Mouse (Mus musculus): ENCODE data around the gene Cnot8. TPM values are rescaled to one million over a fixed set of nuclear protein-coding genes. Genes with fewer than 3 reads are reported as not detected.

Cnot8 gene
- polyA plus RNA-seq, 1 experiment = 34.5 TPM

- peaks cover 2% of the 10 kb centered on the region for H3K4me1 ChIP-seq (ENCODE audit: control insufficient read depth, insufficient read depth, low read length)
- no peak overlapping the region for H3K27ac ChIP-seq (ENCODE audit: control insufficient read depth, insufficient read depth, low read depth, low read length, poor library complexity)
- no peak for TF ChIP-seq POLR2A (IDR thresholded peaks at IDR 0.05; ENCODE audit: borderline replicate concordance, control insufficient read depth, low read depth, low read length)
- no peak for TF ChIP-seq CTCF (IDR thresholded peaks at IDR 0.05; ENCODE audit: control insufficient read depth, insufficient read depth, low read length)
- no peak overlapping the region for H3K4me3 ChIP-seq (replicated peaks; ENCODE audit: control insufficient read depth, low read depth, low read length)
- whole genome bisulfite sequencing = 60% methylated on average over 5 of the region's 5 CpGs
These were observed 42.3 kb downstream of the Cnot8 start for GRCm38 (mm10) chr11:58146241-58146640.

GRCm38 (mm10) chr11:58155458-58155857 is 51.5 kb downstream of the Cnot8 start:
- Histone ChIP-seq H3K4me3 (replicated peaks; ENCODE audit: control insufficient read depth, low read depth, low read length) (no peak overlapping the region), H3K27ac (ENCODE audit: control insufficient read depth, insufficient read depth, low read depth, low read length, poor library complexity) (no peak overlapping the region), H3K4me1 (ENCODE audit: control insufficient read depth, insufficient read depth, low read length) (no peaks in the 10 kb centered on the region)
- 92% methylated on average over 9 of the region's 9 CpGs for WGBS
- TF ChIP-seq CTCF (IDR thresholded peaks at IDR 0.05; ENCODE audit: control insufficient read depth, insufficient read depth, low read length) (no peak), POLR2A (IDR thresholded peaks at IDR 0.05; ENCODE audit: borderline replicate concordance, control insufficient read depth, low read depth, low read length) (no peak)

- WGBS = 59% methylated on average over 3 of the region's 3 CpGs
These were observed 52.9 kb downstream of the Cnot8 start for GRCm38 (mm10) chr11:58156871-58157270.

GRCm38 (mm10) chr11:58165072-58165471 is 61.1 kb downstream of the Cnot8 start:
- no peak overlapping the region for H3K27ac ChIP-seq (ENCODE audit: control insufficient read depth, insufficient read depth, low read depth, low read length, poor library complexity)
- no peaks in the 10 kb centered on the region for H3K4me1 ChIP-seq (ENCODE audit: control insufficient read depth, insufficient read depth, low read length)
- 93% methylated on average over 2 of the region's 2 CpGs for WGBS
- H3K4me3 ChIP-seq (replicated peaks; ENCODE audit: control insufficient read depth, low read depth, low read length) = no peak overlapping the region
- TF ChIP-seq POLR2A (IDR thresholded peaks at IDR 0.05; ENCODE audit: borderline replicate concordance, control insufficient read depth, low read depth, low read length) (no peak), CTCF (IDR thresholded peaks at IDR 0.05; ENCODE audit: control insufficient read depth, insufficient read depth, low read length) (peak; percentile 38; the same call in 1 of the 2 replicates)

More at GRCm38 (mm10) chr11:58156871-58157270, 52.9 kb downstream of the Cnot8 start:
- Histone ChIP-seq H3K4me1 (ENCODE audit: control insufficient read depth, insufficient read depth, low read length) (no peaks in the 10 kb centered on the region), H3K4me3 (replicated peaks; ENCODE audit: control insufficient read depth, low read depth, low read length) (no peak overlapping the region), H3K27ac (ENCODE audit: control insufficient read depth, insufficient read depth, low read depth, low read length, poor library complexity) (no peak overlapping the region)
- TF ChIP-seq CTCF (IDR thresholded peaks at IDR 0.05; ENCODE audit: control insufficient read depth, insufficient read depth, low read length) (no peak), POLR2A (IDR thresholded peaks at IDR 0.05; ENCODE audit: borderline replicate concordance, control insufficient read depth, low read depth, low read length) (no peak)

GRCm38 (mm10) chr11:58167822-58168166 is 63.8 kb downstream of the Cnot8 start:
- Histone ChIP-seq H3K4me1 (ENCODE audit: control insufficient read depth, insufficient read depth, low read length) (peaks cover 1% of the 10 kb centered on the region), H3K4me3 (replicated peaks; ENCODE audit: control insufficient read depth, low read depth, low read length) (peak overlapping the region; percentile 86), H3K27ac (ENCODE audit: control insufficient read depth, insufficient read depth, low read depth, low read length, poor library complexity) (peak overlapping the region; percentile 73; the same call in 1 of the 2 replicates)
- WGBS = under 1% methylated on average over 8 of the region's 8 CpGs
- TF ChIP-seq CTCF (IDR thresholded peaks at IDR 0.05; ENCODE audit: control insufficient read depth, insufficient read depth, low read length) = no peak
- TF ChIP-seq POLR2A (IDR thresholded peaks at IDR 0.05; ENCODE audit: borderline replicate concordance, control insufficient read depth, low read depth, low read length) = no peak

Other genes with a start within 250 kb of the Cnot8 start
- gene Larp1, start 95.1 kb upstream of the Cnot8 start, polyA plus RNA-seq (2011; ENCODE audit: insufficient read depth, insufficient read length, low replicate concordance, missing spikeins) = 17.0 and 28.2 TPM in 2 replicates
- gene Gm12248, start 11.0 kb upstream of the Cnot8 start, polyA plus RNA-seq (2011; ENCODE audit: insufficient read depth, insufficient read length, low replicate concordance, missing spikeins) = not detected in 2 replicates
- gene Gemin5, start 64.4 kb downstream of the Cnot8 start, polyA plus RNA-seq (2011; ENCODE audit: insufficient read depth, insufficient read length, low replicate concordance, missing spikeins) = 4.7 and 9.0 TPM in 2 replicates
- 22.8 and 28.3 TPM in 2 replicates for gene Mrpl22, start 67.5 kb downstream of the Cnot8 start, polyA plus RNA-seq (2011; ENCODE audit: insufficient read depth, insufficient read length, low replicate concordance, missing spikeins)
- gene Igtp, start 95.4 kb downstream of the Cnot8 start, polyA plus RNA-seq (2011; ENCODE audit: insufficient read depth, insufficient read length, low replicate concordance, missing spikeins) = 28.7 and 39.5 TPM in 2 replicates
- gene Irgm2, start 95.5 kb downstream of the Cnot8 start, polyA plus RNA-seq (2011; ENCODE audit: insufficient read depth, insufficient read length, low replicate concordance, missing spikeins) = 5.2 and 7.0 TPM in 2 replicates
- gene 4930438A08Rik, start 170.6 kb downstream of the Cnot8 start, polyA plus RNA-seq (2011; ENCODE audit: insufficient read depth, insufficient read length, low replicate concordance, missing spikeins) = 5.9 and 21.1 TPM in 2 replicates
- 17.8 and 53.9 TPM in 2 replicates for gene Zfp692, start 202.9 kb downstream of the Cnot8 start, polyA plus RNA-seq (2011; ENCODE audit: insufficient read depth, insufficient read length, low replicate concordance, missing spikeins)
- 20.1 and 39.4 TPM in 2 replicates for gene Zfp672, start 226.2 kb downstream of the Cnot8 start, polyA plus RNA-seq (2011; ENCODE audit: insufficient read depth, insufficient read length, low replicate concordance, missing spikeins)
- 12.6 and 17.7 TPM in 2 replicates for gene Sh3bp5l, start 226.6 kb downstream of the Cnot8 start, polyA plus RNA-seq (2011; ENCODE audit: insufficient read depth, insufficient read length, low replicate concordance, missing spikeins)